ENCODE assay signal across 8 mouse cellular contexts in the genomic region with DNA sequence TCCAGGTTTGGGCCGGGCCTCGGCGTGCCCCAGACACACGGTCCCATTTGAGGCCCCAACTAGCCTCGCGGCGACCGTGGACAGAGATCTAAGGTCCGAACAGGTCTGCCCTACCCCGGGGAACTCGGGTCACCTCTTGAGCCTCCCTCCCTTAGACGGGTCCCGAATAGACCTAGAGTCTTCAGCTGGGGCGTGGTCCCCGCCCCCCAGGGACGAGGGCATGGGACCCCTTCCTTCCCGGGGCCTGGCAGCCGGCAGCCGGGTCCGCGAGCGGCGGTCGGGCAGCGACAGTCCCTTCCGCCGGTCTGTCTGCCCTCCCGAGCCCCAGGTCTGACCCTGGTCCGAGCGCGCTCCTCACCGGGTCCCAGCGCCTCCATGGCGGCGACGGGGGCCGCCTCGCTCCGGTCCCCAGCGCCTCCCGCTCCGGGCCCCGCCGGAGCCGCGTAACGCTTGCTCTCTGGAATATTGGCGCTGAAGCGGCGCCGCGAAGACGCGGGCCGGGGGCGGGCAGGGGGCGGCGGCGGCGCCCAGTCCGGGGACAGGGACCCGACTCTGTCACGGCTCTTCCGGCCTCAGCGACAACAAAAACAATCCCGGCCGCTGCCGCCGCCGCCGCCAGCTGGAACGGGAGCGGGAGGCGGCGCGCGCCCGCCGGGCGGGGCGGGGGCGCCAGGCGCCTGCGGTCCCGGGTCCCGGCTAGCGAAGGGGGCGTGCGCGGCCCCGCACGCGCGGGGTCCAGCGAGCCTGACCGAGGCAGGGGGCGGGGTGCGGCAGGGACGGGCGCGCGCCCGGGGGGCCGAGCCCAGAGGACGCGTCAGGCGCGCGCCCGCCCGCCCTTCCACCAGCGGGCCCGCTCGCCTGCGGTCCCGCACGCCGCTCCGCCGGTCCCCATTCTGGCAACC. TPM values are rescaled to one million over a fixed set of nuclear protein-coding genes. Genes with fewer than 3 reads are reported as not detected.
DNase-seq lines count a peak whose midpoint lies in the region; ATAC-seq lines count a peak whose summit lies in the region.

A gene (minus strand): TSS at position 646 of the 902 bp plus-strand sequence.

- peak; percentile 91 for ATAC-seq in hindbrain, embryonic 12.5 days (ENCODE audit: low FRiP score)
- no peak for ATAC-seq in monocyte, adult 5-6 weeks (replicated peaks; ENCODE audit: insufficient number of reproducible peaks, low FRiP score, low TSS enrichment, poor library complexity, severe bottlenecking)

- H3K4me2 ChIP-seq in hindbrain, embryonic 12.5 days (replicated peaks), result peak within 1 kb of the TSS; percentile 69

- H3K36me3 ChIP-seq in hindbrain, embryonic 12.5 days, result no peaks in the 10 kb centered on the region

- peak within 1 kb of the TSS; percentile 84 for H3K4me3 ChIP-seq in hindbrain, embryonic 12.5 days

- peak; percentile 46 to 61 for DNase-seq in adrenal gland, adult 18-20 months (ENCODE audit: low spot score in 2 of 2)
- peak; percentile 80 to 83 for DNase-seq in cerebellum, postnatal 14 days
- DNase-seq in frontal cortex, postnatal 36 days (ENCODE audit: low spot score in 2 of 2), result peak; percentile 33 to 43
- DNase-seq in layer of hippocampus, postnatal 36 days, result peak; percentile 38 to 48
- peak; percentile 46 for DNase-seq in lung, postnatal 25 days (ENCODE audit: low spot score)
- peak; percentile 82 for DNase-seq in retina, embryonic 14.5 days (ENCODE audit: low spot score)

- under 1% methylated on average over 98 of the region's 120 CpGs for WGBS in hindbrain, embryonic 12.5 days

- H3K27ac ChIP-seq in hindbrain, embryonic 12.5 days, result peak within 1 kb of the TSS; percentile 87

- peaks cover 9% of the 10 kb centered on the region for H3K4me1 ChIP-seq in hindbrain, embryonic 12.5 days

- peak within 1 kb of the TSS; percentile 91 for H3K9ac ChIP-seq in hindbrain, embryonic 12.5 days

- no peaks in the 10 kb centered on the region for H3K9me3 ChIP-seq in hindbrain, embryonic 12.5 days (replicated peaks)

- H3K27me3 ChIP-seq in hindbrain, embryonic 12.5 days, result peaks cover 3% of the 10 kb centered on the region; the same call in 1 of the 2 replicates

RNA-seq across cellular contexts. Expression of the gene that starts here (rescaled TPM):
- total RNA-seq in adrenal gland, adult 18-20 months (2021), result 1 to 10 TPM; 4.8 to 5.1 TPM
- 8.0 and 8.2 TPM in 2 replicates for polyA plus RNA-seq in hindbrain, embryonic 12.5 days (2016; fragmentation: Nextera tagmentation; extraction: Ambion mirVana)
- 1 to 10 TPM; 8.5 to 9.6 TPM for total RNA-seq in layer of hippocampus, postnatal 36 days (2021)
- total RNA-seq in monocyte, adult 5-6 weeks (2017), result 3.7 to 8.4 TPM (median 5.7 TPM) in 3 replicates
